Mouse (Mus musculus): ENCODE results near the gene Iqcb1. TPM values are rescaled to one million over a fixed set of nuclear protein-coding genes. Genes with fewer than 3 reads are reported as not detected.

Gene Iqcb1
- polyA plus RNA-seq, 1 experiment from 2014 or later, result 73.6 TPM

GRCm38 (mm10) chr16:36885912-36886311 lies 57.7 kb downstream of the Iqcb1 start:
- H3K9ac ChIP-seq (ENCODE audit: low read length), result no peak overlapping the region
- no peak for ATAC-seq (ENCODE audit: low FRiP score)

GRCm38 (mm10) chr16:36887546-36887945 lies 59.4 kb downstream of the Iqcb1 start:
- DNase-seq (ENCODE audit: low spot score, missing footprints), result no peak
- no peaks in the 10 kb centered on the region for H3K36me3 ChIP-seq (ENCODE audit: control insufficient read depth, insufficient read depth, low read length)

More at GRCm38 (mm10) chr16:36885912-36886311, 57.7 kb downstream of the Iqcb1 start:
- Histone ChIP-seq H3K4me2 (no peak overlapping the region), H3K27me3 (ENCODE audit: control insufficient read depth, insufficient read depth, low read length) (no peaks in the 10 kb centered on the region), H3K36me3 (ENCODE audit: control insufficient read depth, insufficient read depth, low read length) (no peaks in the 10 kb centered on the region), H3K27ac (ENCODE audit: low read depth, low read length) (no peak overlapping the region), H3K4me1 (ENCODE audit: control insufficient read depth, insufficient read depth, low read length) (no peaks in the 10 kb centered on the region), H3K9me3 (ENCODE audit: control insufficient read depth, low read length) (no peaks in the 10 kb centered on the region), H3K4me3 (ENCODE audit: low read depth, low read length) (no peak overlapping the region)
- WGBS, result 82% methylated on average over 11 of the region's 11 CpGs
- no peak for DNase-seq (ENCODE audit: low spot score, missing footprints)

GRCm38 (mm10) chr16:36890559-36890958 lies 62.4 kb downstream of the Iqcb1 start:
- Histone ChIP-seq H3K9ac (ENCODE audit: low read length) (no peak overlapping the region), H3K27ac (ENCODE audit: low read depth, low read length) (no peak overlapping the region), H3K9me3 (ENCODE audit: control insufficient read depth, low read length) (no peaks in the 10 kb centered on the region), H3K4me2 (no peak overlapping the region), H3K27me3 (ENCODE audit: control insufficient read depth, insufficient read depth, low read length) (no peaks in the 10 kb centered on the region), H3K4me1 (ENCODE audit: control insufficient read depth, insufficient read depth, low read length) (no peaks in the 10 kb centered on the region), H3K36me3 (ENCODE audit: control insufficient read depth, insufficient read depth, low read length) (no peaks in the 10 kb centered on the region), H3K4me3 (ENCODE audit: low read depth, low read length) (no peak overlapping the region)
- DNase-seq (ENCODE audit: low spot score, missing footprints) (no peak), ATAC-seq (ENCODE audit: low FRiP score) (no peak)
- 95% methylated on average over 3 of the region's 3 CpGs for WGBS

More at GRCm38 (mm10) chr16:36887546-36887945, 59.4 kb downstream of the Iqcb1 start:
- Histone ChIP-seq H3K27ac (ENCODE audit: low read depth, low read length) (no peak overlapping the region), H3K27me3 (ENCODE audit: control insufficient read depth, insufficient read depth, low read length) (no peaks in the 10 kb centered on the region), H3K4me1 (ENCODE audit: control insufficient read depth, insufficient read depth, low read length) (no peaks in the 10 kb centered on the region), H3K4me3 (ENCODE audit: low read depth, low read length) (no peak overlapping the region), H3K4me2 (no peak overlapping the region), H3K9ac (ENCODE audit: low read length) (no peak overlapping the region), H3K9me3 (ENCODE audit: control insufficient read depth, low read length) (no peaks in the 10 kb centered on the region)
- 79% methylated on average over 5 of the region's 5 CpGs for WGBS
- no peak for ATAC-seq (ENCODE audit: low FRiP score)

- H3K27ac ChIP-seq (ENCODE audit: low read depth, low read length), result no peak overlapping the region
- no peaks in the 10 kb centered on the region for H3K36me3 ChIP-seq (ENCODE audit: control insufficient read depth, insufficient read depth, low read length)
- no peak overlapping the region for H3K4me2 ChIP-seq
- 95% methylated on average over 4 of the region's 4 CpGs for WGBS
- no peaks in the 10 kb centered on the region for H3K27me3 ChIP-seq (ENCODE audit: control insufficient read depth, insufficient read depth, low read length)
- H3K9ac ChIP-seq (ENCODE audit: low read length), result no peak overlapping the region
- no peaks in the 10 kb centered on the region for H3K9me3 ChIP-seq (ENCODE audit: control insufficient read depth, low read length)
- no peak overlapping the region for H3K4me3 ChIP-seq (ENCODE audit: low read depth, low read length)
- no peak for ATAC-seq (ENCODE audit: low FRiP score)
- no peaks in the 10 kb centered on the region for H3K4me1 ChIP-seq (ENCODE audit: control insufficient read depth, insufficient read depth, low read length)
- no peak for DNase-seq (ENCODE audit: low spot score, missing footprints)
Measured at GRCm38 (mm10) chr16:36891415-36891814, 63.2 kb downstream of the Iqcb1 start.

GRCm38 (mm10) chr16:36893317-36893716 lies 65.1 kb downstream of the Iqcb1 start:
- H3K9me3 ChIP-seq (ENCODE audit: control insufficient read depth, low read length), result no peaks in the 10 kb centered on the region
- no peaks in the 10 kb centered on the region for H3K36me3 ChIP-seq (ENCODE audit: control insufficient read depth, insufficient read depth, low read length)
- no peaks in the 10 kb centered on the region for H3K27me3 ChIP-seq (ENCODE audit: control insufficient read depth, insufficient read depth, low read length)
- H3K4me1 ChIP-seq (ENCODE audit: control insufficient read depth, insufficient read depth, low read length), result no peaks in the 10 kb centered on the region
- no peak overlapping the region for H3K4me2 ChIP-seq
- 90% methylated on average over 10 of the region's 10 CpGs for WGBS
- no peak for ATAC-seq (ENCODE audit: low FRiP score)
- no peak for DNase-seq (ENCODE audit: low spot score, missing footprints)
- H3K4me3 ChIP-seq (ENCODE audit: low read depth, low read length), result no peak overlapping the region
- H3K27ac ChIP-seq (ENCODE audit: low read depth, low read length), result no peak overlapping the region
- H3K9ac ChIP-seq (ENCODE audit: low read length), result no peak overlapping the region

GRCm38 (mm10) chr16:36896712-36897111 lies 68.5 kb downstream of the Iqcb1 start:
- Histone ChIP-seq H3K27me3 (ENCODE audit: control insufficient read depth, insufficient read depth, low read length) (no peaks in the 10 kb centered on the region), H3K4me3 (ENCODE audit: low read depth, low read length) (no peak overlapping the region), H3K36me3 (ENCODE audit: control insufficient read depth, insufficient read depth, low read length) (peaks cover 6% of the 10 kb centered on the region; the same call in 1 of the 2 replicates), H3K9ac (ENCODE audit: low read length) (no peak overlapping the region), H3K9me3 (ENCODE audit: control insufficient read depth, low read length) (no peaks in the 10 kb centered on the region), H3K27ac (ENCODE audit: low read depth, low read length) (no peak overlapping the region), H3K4me2 (no peak overlapping the region), H3K4me1 (ENCODE audit: control insufficient read depth, insufficient read depth, low read length) (no peaks in the 10 kb centered on the region)
- 97% methylated on average over 6 of the region's 6 CpGs for WGBS
- DNase-seq (ENCODE audit: low spot score, missing footprints) (no peak), ATAC-seq (ENCODE audit: low FRiP score) (no peak)

GRCm38 (mm10) chr16:36903156-36903555 lies 75.0 kb downstream of the Iqcb1 start:
- H3K27me3 ChIP-seq (ENCODE audit: control insufficient read depth, insufficient read depth, low read length), result no peaks in the 10 kb centered on the region
- no peak overlapping the region for H3K4me3 ChIP-seq (ENCODE audit: low read depth, low read length)
- ATAC-seq (ENCODE audit: low FRiP score), result no peak
- no peak overlapping the region for H3K27ac ChIP-seq (ENCODE audit: low read depth, low read length)
- no peaks in the 10 kb centered on the region for H3K9me3 ChIP-seq (ENCODE audit: control insufficient read depth, low read length)
- DNase-seq (ENCODE audit: low spot score, missing footprints), result no peak
- no peak overlapping the region for H3K9ac ChIP-seq (ENCODE audit: low read length)
- 91% methylated on average over 5 of the region's 5 CpGs for WGBS
- H3K4me2 ChIP-seq, result no peak overlapping the region
- H3K4me1 ChIP-seq (ENCODE audit: control insufficient read depth, insufficient read depth, low read length), result no peaks in the 10 kb centered on the region
- H3K36me3 ChIP-seq (ENCODE audit: control insufficient read depth, insufficient read depth, low read length), result peaks cover 9% of the 10 kb centered on the region; the same call in 1 of the 2 replicates

- no peak for ATAC-seq (ENCODE audit: low FRiP score)
- Histone ChIP-seq H3K9ac (ENCODE audit: low read length) (no peak overlapping the region), H3K4me1 (ENCODE audit: control insufficient read depth, insufficient read depth, low read length) (no peaks in the 10 kb centered on the region), H3K4me2 (no peak overlapping the region), H3K27me3 (ENCODE audit: control insufficient read depth, insufficient read depth, low read length) (no peaks in the 10 kb centered on the region), H3K9me3 (ENCODE audit: control insufficient read depth, low read length) (no peaks in the 10 kb centered on the region), H3K27ac (ENCODE audit: low read depth, low read length) (no peak overlapping the region), H3K36me3 (ENCODE audit: control insufficient read depth, insufficient read depth, low read length) (peaks cover 10% of the 10 kb centered on the region; the same call in 1 of the 2 replicates), H3K4me3 (ENCODE audit: low read depth, low read length) (no peak overlapping the region)
- WGBS, result 93% methylated on average over 10 of the region's 10 CpGs
- DNase-seq (ENCODE audit: low spot score, missing footprints), result no peak
Measured at GRCm38 (mm10) chr16:36911909-36912308, 83.7 kb downstream of the Iqcb1 start.

GRCm38 (mm10) chr16:36912311-36912710 lies 84.1 kb downstream of the Iqcb1 start:
- Histone ChIP-seq H3K4me3 (ENCODE audit: low read depth, low read length) (no peak overlapping the region), H3K36me3 (ENCODE audit: control insufficient read depth, insufficient read depth, low read length) (peaks cover 10% of the 10 kb centered on the region; the same call in 1 of the 2 replicates), H3K27ac (ENCODE audit: low read depth, low read length) (no peak overlapping the region), H3K4me1 (ENCODE audit: control insufficient read depth, insufficient read depth, low read length) (no peaks in the 10 kb centered on the region), H3K4me2 (no peak overlapping the region), H3K27me3 (ENCODE audit: control insufficient read depth, insufficient read depth, low read length) (no peaks in the 10 kb centered on the region), H3K9me3 (ENCODE audit: control insufficient read depth, low read length) (no peaks in the 10 kb centered on the region), H3K9ac (ENCODE audit: low read length) (no peak overlapping the region)
- DNase-seq (ENCODE audit: low spot score, missing footprints) (no peak), ATAC-seq (ENCODE audit: low FRiP score) (no peak)
- 93% methylated on average over 13 of the region's 13 CpGs for WGBS

All from midbrain, embryonic 11.5 days (tissue).